20 mouse cellular contexts compared by ENCODE assay signal in genomic region chr9:20872991-20873390, GRCm38 (mm10). TPM values are rescaled to one million over a fixed set of nuclear protein-coding genes. Genes with fewer than 3 reads are reported as not detected.
"Had no signal": no experiment of that assay in that cellular context is flagged by ENCODE, and none has a peak within 500 bp of the region (broad histone marks: within the 10 kb centered on the region; RNA-seq: fewer than 3 reads in every experiment).

No protein-coding gene starts in this region.

- DNase-seq: lung, adult 18-20 months; lung, embryonic 14.5 days; lung, postnatal 10 days; lung, postnatal 4 days; midbrain, embryonic 14.5 days; right cerebral cortex, postnatal 14 days; thymus, adult 2 months; thymus, postnatal 25 days; thymus, postnatal 4 days had no signal

- H3K9ac ChIP-seq: lung, embryonic 14.5 days; neural tube, embryonic 12.5 days; stomach, embryonic 15.5 days had no signal

- H3K27ac ChIP-seq: midbrain, embryonic 10.5 days; neural tube, embryonic 12.5 days; stomach, embryonic 15.5 days; stomach, postnatal 0 days had no signal

- H3K4me3 ChIP-seq: midbrain, embryonic 10.5 days; neural tube, embryonic 12.5 days; stomach, embryonic 15.5 days had no signal

- H3K36me3 ChIP-seq: midbrain, embryonic 10.5 days; neural tube, embryonic 12.5 days had no signal

- H3K4me2 ChIP-seq: lung, embryonic 14.5 days; neural tube, embryonic 12.5 days; stomach, embryonic 15.5 days had no signal

- ATAC-seq: midbrain, embryonic 16.5 days had no signal

- H3K9me3 ChIP-seq: midbrain, embryonic 10.5 days; neural tube, embryonic 12.5 days; stomach, embryonic 15.5 days had no signal

RNA-seq across cellular contexts. Expression of gene Rdh8, which starts 54.7 kb away (rescaled TPM):
- polyA plus RNA-seq: liver, embryonic 16.5 days; lung, embryonic 14.5 days; lung, embryonic 16.5 days; midbrain, embryonic 10.5 days; midbrain, embryonic 14.5 days; midbrain, embryonic 16.5 days; neural tube, embryonic 12.5 days; neural tube, embryonic 14.5 days; spleen, adult 2 months; stomach, embryonic 15.5 days; stomach, postnatal 0 days; testis, adult 2 months; thymus, adult 2 months; urinary bladder, adult 2 months had no signal
